Mouse (Mus musculus) midbrain, embryonic 16.5 days (tissue): ENCODE measurements around the gene Celsr3. TPM values are rescaled to one million over a fixed set of nuclear protein-coding genes. Genes with fewer than 3 reads are reported as not detected.
A peak's percentile ranks its signal among the peaks of the same experiment; 100 is the strongest.

Experiments used
- ATAC-seq: fragments of 200-750 bp; cut with Nextera tagmentation; 2 replicates; pipeline ENCODE4 v1.8.0; 2017; ENCODE audit warnings: moderate TSS enrichment
- H3K27ac ChIP-seq: fragments of 300-500 bp; sonication (generic); 2 replicates; pipeline ENCODE4 v1.5.1; 2014; ENCODE audit warnings: mild to moderate bottlenecking, low read length, mixed read lengths
- H3K27me3 ChIP-seq: fragments of 300-500 bp; sonication (generic); 2 replicates; pipeline ENCODE4 v1.6.1; 2014; ENCODE audit warnings: low read depth, low read length, mixed read lengths; ENCODE audit not compliant: control insufficient read depth, insufficient read depth
- H3K36me3 ChIP-seq: fragments of 300-500 bp; sonication (generic); 2 replicates; pipeline ENCODE4 v1.6.1; 2014; ENCODE audit warnings: mild to moderate bottlenecking, low read length, moderate library complexity, mixed read lengths; ENCODE audit not compliant: control insufficient read depth, insufficient read depth
- H3K4me1 ChIP-seq: fragments of 300-500 bp; sonication (generic); 2 replicates; pipeline ENCODE4 v1.6.1; 2014; ENCODE audit warnings: mild to moderate bottlenecking, low read length, mixed read lengths; ENCODE audit not compliant: control insufficient read depth, insufficient read depth
- H3K4me2 ChIP-seq: fragments of 300-500 bp; sonication (generic); 2 replicates; pipeline ENCODE4 v1.6.1; 2014; ENCODE audit warnings: mild to moderate bottlenecking, low read length, mixed read lengths
- H3K4me3 ChIP-seq: fragments of 300-500 bp; sonication (generic); 2 replicates; pipeline ENCODE4 v1.5.1; 2014; ENCODE audit warnings: low read depth, mild to moderate bottlenecking, low read length, moderate library complexity, mixed read lengths
- H3K9ac ChIP-seq: fragments of 300-500 bp; sonication (generic); 2 replicates; pipeline ENCODE4 v1.6.1; 2014; ENCODE audit warnings: low read depth, low read length, mixed read lengths
- H3K9me3 ChIP-seq: fragments of 300-500 bp; sonication (generic); replicated peaks from 2 replicates; pipeline ENCODE4 v1.6.1; 2014; ENCODE audit warnings: mild to moderate bottlenecking, low read length, mixed read lengths; ENCODE audit not compliant: control insufficient read depth, poor library complexity, severe bottlenecking
- WGBS: fragments of 180-500 bp; shearing (Covaris S2); extraction: QIAGEN DNeasy Blood & Tissue Kit; methylation state at CpG from one replicate; pipeline ENCODE4 v1.1.7; 2014; 5-methylcytosine and 5-hydroxymethylcytosine counted together
- polyA plus RNA-seq: library from polyadenylated mRNA; unstranded; fragments of >200 nt; fragmentation: Nextera tagmentation; extraction: Ambion mirVana; gene quantifications from 2 replicates; pipeline ENCODE4 v1.2.1, GENCODE M21; 2015

Gene Celsr3
- polyA plus RNA-seq, 1 experiment from 2014 or later = 12.7 TPM

DNA sequence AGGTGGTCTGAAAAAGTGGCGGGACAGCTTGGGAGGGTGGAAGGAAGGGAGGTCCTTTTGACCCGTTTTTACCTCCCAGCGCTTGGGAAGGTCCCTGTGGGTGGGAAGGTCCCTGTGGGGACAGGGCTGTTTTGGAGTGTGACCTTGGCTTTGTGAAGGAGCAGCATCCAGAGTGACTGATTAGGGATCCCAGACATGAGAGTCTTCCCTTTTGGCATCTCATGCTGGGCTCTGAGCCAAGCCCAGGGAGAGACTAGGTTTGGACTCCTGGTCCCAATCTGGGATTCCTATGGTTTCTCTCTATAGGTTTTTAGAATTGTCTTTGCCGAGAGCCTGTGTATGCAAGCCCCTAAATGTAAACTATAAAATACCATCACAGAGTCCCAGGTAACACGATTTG, 15.6 kb upstream of the Celsr3 start:
- Histone ChIP-seq H3K4me1 (peaks cover 16% of the 10 kb centered on the region), H3K4me2 (no peak overlapping the region), H3K9ac (no peak overlapping the region), H3K27me3 (no peaks in the 10 kb centered on the region), H3K27ac (no peak overlapping the region), H3K4me3 (no peak overlapping the region), H3K36me3 (peaks cover 49% of the 10 kb centered on the region), H3K9me3 (no peaks in the 10 kb centered on the region)
- ATAC-seq = no peak
- 83% methylated on average over 4 of the region's 5 CpGs for WGBS

DNA sequence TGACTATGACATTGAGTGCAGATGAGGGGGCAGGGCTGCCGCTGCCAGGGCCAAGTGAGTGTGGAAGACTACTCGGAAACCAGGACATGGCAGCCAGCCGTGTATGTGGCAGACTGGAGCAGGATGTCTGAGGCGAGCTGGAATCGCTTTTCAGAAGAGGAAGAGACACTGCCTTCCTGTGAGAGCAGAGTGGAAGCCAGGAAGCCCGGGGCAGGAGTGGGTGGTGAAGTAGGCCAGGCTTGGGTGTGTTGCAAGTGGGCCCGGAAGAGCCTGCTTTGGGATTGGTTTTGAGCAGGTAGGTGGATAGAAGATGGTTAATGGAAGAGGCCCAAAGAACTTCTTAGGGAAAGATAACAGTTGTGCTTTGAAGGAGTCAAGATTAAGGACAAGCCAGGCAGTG, 10.6 kb upstream of the Celsr3 start:
- H3K4me2 ChIP-seq = no peak overlapping the region
- H3K27ac ChIP-seq = no peak overlapping the region
- H3K9ac ChIP-seq = no peak overlapping the region
- 93% methylated on average over 7 of the region's 7 CpGs for WGBS
- ATAC-seq = no peak
- H3K9me3 ChIP-seq = no peaks in the 10 kb centered on the region
- no peak overlapping the region for H3K4me3 ChIP-seq
- no peaks in the 10 kb centered on the region for H3K27me3 ChIP-seq
- H3K36me3 ChIP-seq = peaks cover 57% of the 10 kb centered on the region
- H3K4me1 ChIP-seq = no peaks in the 10 kb centered on the region

DNA sequence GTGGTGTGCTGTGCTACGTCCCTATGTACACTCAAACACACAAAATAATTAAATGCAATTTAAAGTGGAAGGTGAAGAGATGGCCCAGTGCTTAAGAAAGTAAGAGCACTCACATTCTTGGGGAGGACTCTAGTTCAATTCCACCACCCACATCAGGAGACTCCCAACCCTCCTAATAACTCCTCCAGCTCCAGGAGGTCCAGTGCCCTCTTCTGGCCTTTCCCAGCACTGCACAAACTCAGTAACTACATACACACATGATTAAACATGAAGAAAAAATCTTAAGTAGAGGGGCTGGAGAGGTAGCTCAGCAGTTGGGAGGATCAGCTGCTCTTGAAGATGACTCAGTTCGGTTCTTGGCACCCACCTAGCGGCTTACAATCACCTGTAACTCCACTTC, 6.6 kb upstream of the Celsr3 start:
- H3K36me3 ChIP-seq = peaks cover 30% of the 10 kb centered on the region
- no peak overlapping the region for H3K27ac ChIP-seq
- WGBS = 65% methylated on average over 3 of the region's 3 CpGs
- no peak overlapping the region for H3K4me2 ChIP-seq
- no peaks in the 10 kb centered on the region for H3K9me3 ChIP-seq
- ATAC-seq = no peak
- H3K4me1 ChIP-seq = peaks cover 4% of the 10 kb centered on the region; the same call in 1 of the 2 replicates
- H3K4me3 ChIP-seq = no peak overlapping the region
- no peak overlapping the region for H3K9ac ChIP-seq
- H3K27me3 ChIP-seq = no peaks in the 10 kb centered on the region; the same call in 1 of the 2 replicates

DNA sequence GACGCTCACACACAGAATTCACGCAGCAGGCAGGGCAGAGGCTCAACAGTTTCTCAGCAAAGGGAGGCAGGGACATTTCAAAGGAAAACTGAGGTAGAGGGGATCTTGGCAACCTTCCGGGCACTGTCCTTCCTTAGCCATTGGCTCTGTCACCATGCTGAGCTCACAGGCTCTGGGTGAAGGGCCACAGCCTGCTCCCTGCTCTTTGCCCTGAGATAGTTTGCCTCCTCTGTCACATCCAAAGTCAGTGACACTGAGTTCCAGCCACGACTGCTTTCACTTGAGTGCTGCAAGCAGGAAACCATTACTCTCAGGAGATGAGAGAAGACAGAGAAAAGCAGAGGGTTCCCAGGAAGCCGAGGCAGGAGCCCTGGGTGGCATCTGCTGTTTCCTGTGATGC, 6.0 kb upstream of the Celsr3 start:
- no peaks in the 10 kb centered on the region; the same call in 1 of the 2 replicates for H3K27me3 ChIP-seq
- H3K36me3 ChIP-seq = peaks cover 25% of the 10 kb centered on the region
- H3K9ac ChIP-seq = no peak overlapping the region
- no peak overlapping the region for H3K27ac ChIP-seq
- 70% methylated on average over 5 of the region's 5 CpGs for WGBS
- H3K4me2 ChIP-seq = no peak overlapping the region
- no peaks in the 10 kb centered on the region for H3K9me3 ChIP-seq
- H3K4me3 ChIP-seq = no peak overlapping the region
- H3K4me1 ChIP-seq = peaks cover 4% of the 10 kb centered on the region; the same call in 1 of the 2 replicates
- no peak for ATAC-seq

DNA sequence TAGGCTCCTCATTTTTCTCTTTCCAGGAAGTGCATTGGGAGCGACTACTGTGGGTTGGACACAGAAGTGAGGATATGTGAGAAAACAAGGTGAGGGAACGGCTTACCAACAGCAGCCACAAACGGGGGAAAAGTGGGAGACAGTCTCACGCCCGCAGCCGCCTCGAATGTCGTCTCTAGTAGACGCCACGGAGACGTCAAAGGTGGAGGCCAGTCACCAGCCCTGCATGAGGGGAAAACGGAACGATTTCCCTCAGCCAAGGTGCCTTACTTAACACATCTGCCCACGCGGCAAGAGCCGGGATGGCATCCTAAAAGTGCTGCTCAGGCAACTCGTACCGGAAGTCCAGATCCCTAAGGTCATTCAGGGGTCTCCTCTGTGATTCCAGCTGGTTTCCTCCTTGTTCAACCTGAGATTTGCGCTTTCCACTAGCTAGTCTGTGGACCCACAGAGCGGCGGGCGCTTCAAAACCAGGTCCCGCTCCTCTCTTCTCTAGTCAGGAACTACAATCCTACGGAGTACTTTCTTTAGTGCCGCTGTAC, 1.9 kb upstream of the Celsr3 start:
- peak overlapping the region; percentile 77 for H3K4me3 ChIP-seq
- H3K9ac ChIP-seq = peak overlapping the region; percentile 61
- no peaks in the 10 kb centered on the region; the same call in 1 of the 2 replicates for H3K27me3 ChIP-seq
- H3K9me3 ChIP-seq = no peaks in the 10 kb centered on the region
- WGBS = 2% methylated on average over 25 of the region's 25 CpGs
- ATAC-seq = no peak; the same call in 1 of the 2 replicates
- peak overlapping the region; percentile 87 for H3K27ac ChIP-seq
- peaks cover 14% of the 10 kb centered on the region for H3K36me3 ChIP-seq
- H3K4me1 ChIP-seq = peaks cover 17% of the 10 kb centered on the region
- H3K4me2 ChIP-seq = peak overlapping the region; percentile 94

DNA sequence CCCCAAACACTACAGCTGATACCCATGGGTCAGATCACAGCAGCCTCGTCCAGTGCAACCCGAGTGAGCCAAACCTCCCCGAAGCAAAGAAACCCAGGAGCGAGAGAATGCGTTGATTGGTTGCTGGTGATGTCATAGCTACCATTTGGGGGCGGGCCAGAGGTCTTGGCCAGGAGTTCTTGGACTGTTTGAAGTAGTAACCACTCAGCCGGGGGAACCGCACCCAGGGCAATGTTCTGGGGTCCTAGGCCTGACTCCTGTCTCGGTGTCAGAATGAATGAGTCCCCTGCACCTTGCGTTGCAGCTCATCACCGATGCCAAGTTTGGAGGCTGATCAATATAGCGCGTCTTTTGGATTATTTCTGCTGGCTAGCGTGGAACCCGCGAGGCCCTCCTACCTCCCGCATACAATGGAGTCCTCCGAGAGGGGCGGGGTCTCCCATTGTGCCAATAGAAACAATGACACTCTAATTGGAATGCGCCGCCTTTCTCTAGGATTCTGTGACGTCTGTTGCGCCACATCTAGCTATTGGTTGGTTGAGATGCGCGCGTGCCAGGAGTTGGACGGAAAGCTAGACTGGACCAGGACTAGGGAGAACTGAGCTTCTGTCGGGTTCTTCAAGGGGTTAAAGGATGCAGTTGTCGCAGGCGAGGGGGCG, 1.2 kb upstream of the Celsr3 start:
- Histone ChIP-seq H3K27ac (peak overlapping the region; percentile 87), H3K27me3 (no peaks in the 10 kb centered on the region; the same call in 1 of the 2 replicates), H3K36me3 (peaks cover 21% of the 10 kb centered on the region), H3K9me3 (no peaks in the 10 kb centered on the region), H3K9ac (peak overlapping the region; percentile 93), H3K4me3 (peak overlapping the region; percentile 77), H3K4me1 (peaks cover 20% of the 10 kb centered on the region), H3K4me2 (peak overlapping the region; percentile 94)
- ATAC-seq = peak; percentile 92
- under 1% methylated on average over 31 of the region's 31 CpGs for WGBS

DNA sequence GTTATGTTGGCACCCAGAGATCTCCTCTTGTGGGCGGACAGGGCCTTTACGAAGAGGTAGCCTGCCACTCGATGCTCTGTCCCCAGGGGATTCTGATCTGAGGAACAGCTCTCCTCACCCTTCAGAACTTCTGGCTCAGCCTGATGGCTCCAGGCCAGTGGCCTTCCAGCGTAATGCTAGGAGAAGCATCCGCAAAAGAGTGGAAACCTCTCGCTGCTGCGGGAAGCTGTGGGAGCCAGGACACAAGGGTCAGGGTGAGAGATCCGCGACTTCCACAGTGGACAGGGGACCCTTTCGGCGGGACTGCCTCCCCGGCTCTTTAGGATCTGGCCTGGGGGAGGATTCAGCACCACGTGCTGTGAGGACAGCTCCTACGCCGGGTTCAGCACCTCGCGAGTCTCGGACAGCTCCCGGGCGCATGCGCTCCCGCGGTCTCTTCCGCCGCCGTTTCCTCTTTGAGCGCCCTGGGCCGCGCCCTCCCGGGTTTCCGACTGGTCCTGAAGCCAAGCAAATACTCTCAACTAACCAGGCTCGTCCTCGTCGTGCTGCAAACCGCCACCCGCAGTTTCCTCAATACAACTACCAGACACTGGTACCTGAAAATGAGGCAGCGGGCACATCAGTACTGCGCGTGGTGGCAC, 700 bp downstream of the Celsr3 start:
- Histone ChIP-seq H3K4me3 (peak overlapping the region; percentile 77), H3K9me3 (no peaks in the 10 kb centered on the region), H3K27ac (peak overlapping the region; percentile 87), H3K4me2 (peak overlapping the region; percentile 94), H3K36me3 (peaks cover 27% of the 10 kb centered on the region), H3K4me1 (peaks cover 39% of the 10 kb centered on the region), H3K9ac (peak overlapping the region; percentile 93), H3K27me3 (no peaks in the 10 kb centered on the region; the same call in 1 of the 2 replicates)
- 1% methylated on average over 39 of the region's 39 CpGs for WGBS
- ATAC-seq = no peak

DNA sequence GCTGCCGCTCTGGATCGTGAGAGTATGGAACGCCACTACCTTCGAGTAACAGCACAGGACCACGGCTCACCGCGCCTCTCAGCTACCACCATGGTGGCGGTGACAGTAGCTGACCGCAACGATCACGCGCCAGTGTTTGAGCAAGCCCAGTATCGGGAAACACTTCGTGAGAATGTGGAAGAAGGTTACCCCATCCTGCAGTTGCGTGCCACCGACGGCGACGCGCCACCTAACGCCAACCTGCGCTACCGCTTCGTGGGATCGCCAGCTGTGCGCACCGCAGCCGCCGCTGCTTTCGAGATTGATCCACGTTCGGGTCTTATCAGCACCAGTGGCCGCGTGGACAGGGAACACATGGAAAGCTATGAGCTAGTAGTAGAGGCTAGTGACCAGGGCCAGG, 1.3 kb downstream of the Celsr3 start:
- no peak for ATAC-seq
- Histone ChIP-seq H3K9ac (peak overlapping the region; percentile 93), H3K27me3 (no peaks in the 10 kb centered on the region; the same call in 1 of the 2 replicates), H3K4me1 (peaks cover 45% of the 10 kb centered on the region), H3K36me3 (peaks cover 33% of the 10 kb centered on the region), H3K9me3 (no peaks in the 10 kb centered on the region), H3K4me2 (peak overlapping the region; percentile 94), H3K4me3 (peak overlapping the region; percentile 77), H3K27ac (no peak overlapping the region)
- 11% methylated on average over 34 of the region's 34 CpGs for WGBS

DNA sequence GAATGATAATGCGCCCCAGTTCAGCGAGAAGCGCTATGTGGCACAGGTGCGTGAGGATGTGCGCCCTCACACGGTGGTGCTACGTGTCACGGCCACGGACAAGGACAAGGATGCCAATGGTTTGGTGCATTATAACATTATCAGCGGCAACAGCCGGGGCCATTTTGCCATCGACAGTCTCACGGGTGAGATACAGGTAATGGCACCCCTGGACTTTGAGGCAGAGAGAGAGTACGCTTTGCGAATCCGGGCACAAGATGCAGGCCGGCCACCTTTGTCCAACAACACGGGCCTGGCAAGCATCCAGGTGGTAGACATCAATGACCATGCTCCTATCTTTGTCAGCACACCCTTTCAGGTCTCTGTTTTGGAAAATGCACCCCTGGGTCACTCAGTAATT, 1.8 kb downstream of the Celsr3 start:
- Histone ChIP-seq H3K9me3 (no peaks in the 10 kb centered on the region), H3K36me3 (peaks cover 36% of the 10 kb centered on the region), H3K27ac (no peak overlapping the region), H3K9ac (peak overlapping the region; percentile 93), H3K4me1 (peaks cover 48% of the 10 kb centered on the region), H3K27me3 (no peaks in the 10 kb centered on the region; the same call in 1 of the 2 replicates), H3K4me2 (peak overlapping the region; percentile 94), H3K4me3 (peak overlapping the region; percentile 77; the same call in 1 of the 2 replicates)
- no peak for ATAC-seq
- 75% methylated on average over 18 of the region's 18 CpGs for WGBS
